Mouse (Mus musculus) heart, embryonic 15.5 days (tissue): ENCODE results near the gene Angptl7. TPM values are rescaled to one million over a fixed set of nuclear protein-coding genes. Genes with fewer than 3 reads are reported as not detected.

Experiments used
- ATAC-seq: fragments of 200-750 bp; cut with Nextera tagmentation; replicated peaks from 2 replicates; pipeline ENCODE4 v1.8.0; 2017; ENCODE audit warnings: low read depth, moderate TSS enrichment; ENCODE audit not compliant: insufficient number of reproducible peaks, insufficient read depth, low FRiP score
- H3K27ac ChIP-seq: fragments of 300-500 bp; sonication (generic); 2 replicates; pipeline ENCODE4 v1.5.1; 2015; ENCODE audit warnings: mild to moderate bottlenecking, inconsistent platforms
- H3K27me3 ChIP-seq: fragments of 300-500 bp; sonication (generic); 2 replicates; pipeline ENCODE4 v1.6.1; 2015; ENCODE audit warnings: inconsistent platforms
- H3K36me3 ChIP-seq: fragments of 300-500 bp; sonication (generic); 2 replicates; pipeline ENCODE4 v1.6.1; 2015; ENCODE audit warnings: mild to moderate bottlenecking, inconsistent platforms
- H3K4me1 ChIP-seq: fragments of 300-500 bp; sonication (generic); replicated peaks from 2 replicates; pipeline ENCODE4 v1.6.1; 2015; ENCODE audit warnings: inconsistent platforms
- H3K4me2 ChIP-seq: fragments of 300-500 bp; sonication (generic); 2 replicates; pipeline ENCODE4 v1.6.1; 2015; ENCODE audit warnings: inconsistent platforms, mild to moderate bottlenecking, moderate library complexity
- H3K4me3 ChIP-seq: fragments of 300-500 bp; sonication (generic); 2 replicates; pipeline ENCODE4 v1.5.1; 2015; ENCODE audit warnings: mild to moderate bottlenecking, inconsistent platforms
- H3K9ac ChIP-seq: fragments of 300-500 bp; sonication (generic); 2 replicates; pipeline ENCODE4 v1.6.1; 2015; ENCODE audit warnings: mild to moderate bottlenecking, inconsistent platforms
- H3K9me3 ChIP-seq: fragments of 300-500 bp; sonication (generic); replicated peaks from 2 replicates; pipeline ENCODE4 v1.6.1; 2016; ENCODE audit warnings: inconsistent platforms
- WGBS: fragments of 180-500 bp; shearing (Covaris S2); methylation state at CpG from one replicate; pipeline ENCODE4 v1.1.7; 2015; ENCODE audit warnings: mixed read lengths; 5-methylcytosine and 5-hydroxymethylcytosine counted together
- polyA plus RNA-seq: library from polyadenylated mRNA; unstranded; fragments of >200 nt; fragmentation: Nextera tagmentation; extraction: Ambion mirVana; gene quantifications from 2 replicates; pipeline ENCODE4 v1.2.1, GENCODE M21; 2015

Gene Angptl7
- polyA plus RNA-seq = 14.4 and 16.5 TPM in 2 replicates

DNA sequence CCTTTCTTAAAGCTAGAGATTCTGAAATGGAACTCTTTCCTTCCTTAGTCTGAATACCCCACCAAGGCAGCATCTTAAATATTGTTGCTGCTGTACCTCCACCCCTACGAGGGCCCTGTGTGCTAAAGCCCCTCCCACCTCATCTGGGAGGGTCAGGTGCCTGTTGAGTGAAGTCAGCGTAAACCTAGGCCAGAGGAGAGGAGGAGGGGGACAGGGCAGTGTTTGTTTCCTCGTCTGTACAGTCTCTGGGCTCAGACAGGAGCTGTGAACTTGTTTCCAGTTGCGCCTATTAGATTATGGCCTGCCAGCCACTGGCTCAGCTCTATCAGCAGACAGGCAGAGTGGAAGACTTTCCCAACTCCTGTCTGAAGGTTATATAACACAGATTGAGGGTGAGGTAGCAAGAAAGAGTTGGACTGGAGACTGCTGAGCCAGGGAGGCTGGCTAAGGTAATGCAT, at the start of gene Angptl7:
TSS of gene Angptl7 (minus strand) at position 51 of the 458 bp plus-strand sequence.
- Histone ChIP-seq H3K4me2 (no peak within 1 kb of the TSS), H3K27me3 (no peaks in the 10 kb centered on the region), H3K27ac (0 out of 2 replicates have a peak within 1 kb of the TSS, but pooled peaks have one; percentile 26), H3K4me3 (no peak within 1 kb of the TSS), H3K9me3 (no peaks in the 10 kb centered on the region), H3K4me1 (peaks cover 10% of the 10 kb centered on the region; the same call in 1 of the 2 replicates), H3K9ac (no peak within 1 kb of the TSS), H3K36me3 (peaks cover 41% of the 10 kb centered on the region; the same call in 1 of the 2 replicates)
- 35% methylated on average over 4 of the region's 4 CpGs for WGBS
- ATAC-seq = peak; percentile 37; the same call in 1 of the 2 replicates

GRCm38 (mm10) chr4:148549106-148549505, 48.8 kb upstream of the Angptl7 start:
- 78% methylated on average over 4 of the region's 4 CpGs for WGBS
- no peak for ATAC-seq
- no peaks in the 10 kb centered on the region for H3K4me1 ChIP-seq
- H3K9ac ChIP-seq = no peak overlapping the region
- peaks cover 90% of the 10 kb centered on the region for H3K36me3 ChIP-seq
- no peaks in the 10 kb centered on the region for H3K9me3 ChIP-seq
- no peak overlapping the region for H3K4me3 ChIP-seq
- no peak overlapping the region for H3K27ac ChIP-seq
- H3K4me2 ChIP-seq = no peak overlapping the region
- no peaks in the 10 kb centered on the region for H3K27me3 ChIP-seq

GRCm38 (mm10) chr4:148535876-148536275, 35.6 kb upstream of the Angptl7 start:
- Histone ChIP-seq H3K36me3 (peaks cover 93% of the 10 kb centered on the region), H3K4me3 (no peak overlapping the region), H3K27me3 (no peaks in the 10 kb centered on the region), H3K4me2 (no peak overlapping the region), H3K27ac (no peak overlapping the region), H3K9ac (no peak overlapping the region), H3K9me3 (no peaks in the 10 kb centered on the region), H3K4me1 (no peaks in the 10 kb centered on the region)
- no peak for ATAC-seq
- 74% methylated on average over 3 of the region's 3 CpGs for WGBS

DNA sequence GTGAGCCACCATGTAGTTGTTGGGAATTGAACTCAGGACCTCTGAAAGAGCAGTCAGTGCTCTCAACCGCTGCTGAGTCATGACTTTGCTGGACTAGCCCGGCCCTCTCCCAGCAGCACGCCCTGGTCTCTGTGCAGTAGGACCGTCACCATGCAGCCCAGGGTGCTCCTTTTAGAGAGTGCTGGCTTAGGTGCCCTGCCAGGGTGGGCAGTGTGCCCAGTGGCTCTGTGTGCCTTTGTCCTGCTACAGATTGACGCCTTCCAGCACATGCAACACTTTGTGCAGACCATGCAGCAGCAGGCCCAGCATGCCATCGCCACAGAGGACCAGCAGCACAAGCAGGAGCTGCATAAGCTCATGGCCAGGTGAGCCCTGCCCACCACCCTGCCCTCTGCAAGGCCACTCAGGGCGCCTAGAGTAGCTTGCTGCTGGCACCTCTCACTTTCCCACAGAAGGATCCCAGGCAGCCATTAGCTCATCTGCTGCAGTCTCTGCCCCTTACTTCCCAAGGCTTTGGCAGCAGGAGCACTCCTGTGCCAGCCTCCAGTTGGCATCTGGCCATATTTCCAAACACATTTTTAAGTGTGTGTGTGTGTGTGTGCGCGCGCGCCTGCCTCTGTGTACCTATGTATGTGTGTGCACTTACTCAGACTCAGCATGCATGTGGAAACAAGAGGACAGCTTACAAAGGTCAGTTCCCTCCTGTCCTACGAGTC, 33.5 kb upstream of the Angptl7 start:
- Histone ChIP-seq H3K27me3 (no peaks in the 10 kb centered on the region), H3K27ac (no peak overlapping the region), H3K4me1 (no peaks in the 10 kb centered on the region), H3K4me3 (no peak overlapping the region), H3K4me2 (no peak overlapping the region), H3K36me3 (peaks cover 86% of the 10 kb centered on the region), H3K9me3 (no peaks in the 10 kb centered on the region), H3K9ac (no peak overlapping the region)
- ATAC-seq = 0 out of 2 replicates have a peak, but pooled peaks have one; percentile 29
- WGBS = 86% methylated on average over 12 of the region's 12 CpGs

- H3K36me3 ChIP-seq = peaks cover 84% of the 10 kb centered on the region
- no peak for ATAC-seq
- no peak overlapping the region for H3K27ac ChIP-seq
- no peaks in the 10 kb centered on the region for H3K9me3 ChIP-seq
- H3K4me3 ChIP-seq = no peak overlapping the region
- WGBS = 93% methylated on average over 3 of the region's 3 CpGs
- H3K4me2 ChIP-seq = no peak overlapping the region
- no peaks in the 10 kb centered on the region for H3K4me1 ChIP-seq
- no peaks in the 10 kb centered on the region for H3K27me3 ChIP-seq
- no peak overlapping the region for H3K9ac ChIP-seq
Measured at GRCm38 (mm10) chr4:148532516-148532915, 32.3 kb upstream of the Angptl7 start.

DNA sequence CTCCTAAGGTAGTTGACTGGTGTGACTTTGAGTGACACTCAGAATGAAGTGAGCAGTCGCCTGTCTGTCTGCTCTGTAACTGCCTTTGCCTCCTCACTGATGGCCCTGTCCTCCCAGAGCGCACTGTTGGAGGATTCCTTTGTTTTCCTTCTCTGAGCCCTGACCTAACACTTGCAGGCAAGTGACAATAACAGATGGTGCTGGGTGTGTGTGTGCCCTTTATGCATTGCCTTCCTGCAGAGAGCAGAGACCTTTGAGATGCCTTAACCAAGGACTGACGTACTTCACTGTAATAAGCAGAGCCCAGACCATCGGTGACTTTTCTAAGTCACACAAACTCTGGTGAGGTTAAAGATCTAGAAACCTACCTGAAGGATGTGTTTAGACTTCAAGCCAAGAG, 31.1 kb upstream of the Angptl7 start:
- Histone ChIP-seq H3K4me3 (no peak overlapping the region), H3K9me3 (no peaks in the 10 kb centered on the region), H3K36me3 (peaks cover 79% of the 10 kb centered on the region), H3K27ac (no peak overlapping the region), H3K9ac (no peak overlapping the region), H3K4me2 (no peak overlapping the region), H3K4me1 (no peaks in the 10 kb centered on the region), H3K27me3 (no peaks in the 10 kb centered on the region)
- WGBS = 87% methylated on average over 4 of the region's 4 CpGs
- no peak for ATAC-seq

DNA sequence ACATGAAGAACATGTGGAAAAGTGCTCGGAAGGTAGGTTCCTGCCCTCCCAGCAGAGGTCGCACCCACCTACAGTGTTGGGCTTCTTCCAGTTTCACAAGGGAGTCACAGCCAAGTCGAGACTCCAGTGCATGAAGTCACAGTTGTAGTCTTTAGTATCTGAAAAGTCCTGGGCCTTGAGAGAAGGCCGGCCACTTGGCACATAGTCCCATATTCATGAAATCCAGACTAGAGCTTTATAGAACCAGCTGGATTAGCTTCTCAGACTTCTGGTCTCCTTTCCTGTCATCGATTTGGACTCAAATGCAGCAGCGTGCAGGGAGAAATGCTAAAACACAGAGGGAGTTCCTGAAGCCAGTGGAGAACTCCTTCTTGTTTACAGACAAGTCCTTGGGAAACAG, 30.5 kb upstream of the Angptl7 start:
- Histone ChIP-seq H3K36me3 (peaks cover 79% of the 10 kb centered on the region), H3K4me1 (no peaks in the 10 kb centered on the region), H3K27me3 (no peaks in the 10 kb centered on the region), H3K4me3 (no peak overlapping the region), H3K4me2 (no peak overlapping the region), H3K27ac (no peak overlapping the region), H3K9me3 (no peaks in the 10 kb centered on the region), H3K9ac (no peak overlapping the region)
- WGBS = 80% methylated on average over 6 of the region's 6 CpGs
- no peak for ATAC-seq

DNA sequence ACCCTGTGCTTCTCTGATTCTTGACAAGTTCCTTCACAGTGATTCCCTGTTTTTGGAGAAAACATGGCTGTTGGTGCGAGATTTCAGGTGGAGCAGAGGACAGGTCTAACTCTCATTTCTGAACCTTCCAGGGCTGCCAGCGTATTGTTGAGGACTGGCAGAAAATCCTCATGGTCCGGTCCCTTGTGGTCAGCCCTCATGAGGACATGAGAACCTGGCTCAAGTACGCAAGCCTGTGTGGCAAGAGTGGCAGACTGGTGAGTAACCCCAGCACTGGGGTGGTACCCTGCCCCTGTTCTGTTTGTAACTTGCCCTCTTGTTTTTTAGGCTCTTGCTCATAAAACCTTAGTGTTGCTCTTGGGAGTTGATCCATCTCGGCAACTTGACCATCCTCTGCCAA, 30.1 kb upstream of the Angptl7 start:
- peaks cover 79% of the 10 kb centered on the region for H3K36me3 ChIP-seq
- no peak overlapping the region for H3K27ac ChIP-seq
- ATAC-seq = no peak
- WGBS = 93% methylated on average over 5 of the region's 5 CpGs
- no peak overlapping the region for H3K4me3 ChIP-seq
- no peak overlapping the region for H3K4me2 ChIP-seq
- no peaks in the 10 kb centered on the region for H3K4me1 ChIP-seq
- no peaks in the 10 kb centered on the region for H3K27me3 ChIP-seq
- H3K9ac ChIP-seq = no peak overlapping the region
- no peaks in the 10 kb centered on the region for H3K9me3 ChIP-seq

GRCm38 (mm10) chr4:148527158-148527910, 27.1 kb upstream of the Angptl7 start:
- 80% methylated on average over 10 of the region's 10 CpGs for WGBS
- Histone ChIP-seq H3K27ac (no peak overlapping the region), H3K27me3 (no peaks in the 10 kb centered on the region), H3K9ac (no peak overlapping the region), H3K36me3 (peaks cover 71% of the 10 kb centered on the region), H3K4me2 (no peak overlapping the region), H3K9me3 (no peaks in the 10 kb centered on the region), H3K4me1 (no peaks in the 10 kb centered on the region), H3K4me3 (no peak overlapping the region)
- ATAC-seq = no peak

DNA sequence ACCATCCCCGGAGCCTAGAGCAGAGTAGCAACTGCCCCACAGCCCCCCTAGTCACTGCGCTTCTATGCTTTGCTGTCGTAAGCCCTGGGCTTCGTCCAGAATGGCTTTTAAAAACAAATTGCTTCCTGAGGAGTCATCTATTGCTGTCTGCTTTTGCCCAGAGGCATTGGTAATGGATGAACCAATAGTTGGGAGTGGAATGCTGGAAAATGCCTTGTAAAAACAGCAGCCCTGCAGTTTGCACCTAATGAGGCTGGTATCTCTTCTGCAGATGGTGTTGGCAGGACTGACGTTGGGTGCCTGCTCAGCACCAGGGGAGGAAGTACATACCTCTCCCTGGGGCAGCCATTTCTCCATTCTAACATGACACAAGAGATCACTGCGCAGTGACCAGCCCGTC, 23.3 kb upstream of the Angptl7 start:
- no peak; the same call in 1 of the 2 replicates for ATAC-seq
- Histone ChIP-seq H3K4me2 (no peak overlapping the region), H3K9ac (no peak overlapping the region), H3K27ac (no peak overlapping the region), H3K9me3 (no peaks in the 10 kb centered on the region), H3K36me3 (peaks cover 54% of the 10 kb centered on the region), H3K4me3 (no peak overlapping the region), H3K27me3 (no peaks in the 10 kb centered on the region), H3K4me1 (peaks cover 2% of the 10 kb centered on the region; the same call in 1 of the 2 replicates)
- 64% methylated on average over 7 of the region's 7 CpGs for WGBS

- Histone ChIP-seq H3K4me2 (no peak overlapping the region), H3K4me1 (peaks cover 11% of the 10 kb centered on the region; the same call in 1 of the 2 replicates), H3K4me3 (no peak overlapping the region), H3K36me3 (peaks cover 52% of the 10 kb centered on the region), H3K9me3 (no peaks in the 10 kb centered on the region), H3K27ac (peak overlapping the region; percentile 31), H3K9ac (no peak overlapping the region), H3K27me3 (no peaks in the 10 kb centered on the region)
- no peak for ATAC-seq
- 50% methylated on average over 5 of the region's 5 CpGs for WGBS
Measured at GRCm38 (mm10) chr4:148518235-148518795, 18.1 kb upstream of the Angptl7 start.
